Mouse (Mus musculus) bone marrow, adult 2 months (tissue): ENCODE measurements around the gene Tenm4.

ENCODE experiments used
- CTCF ChIP-seq: fragments of 200-500 bp; IDR thresholded peaks from 2 replicates; pipeline ENCODE4 v1.5.1; 2011; ENCODE audit warnings: low read length, control low read depth; ENCODE audit not compliant: control insufficient read depth, insufficient read depth
- POLR2A ChIP-seq: fragments of 200-500 bp; IDR thresholded peaks from 2 replicates; pipeline ENCODE4 v1.6.1; 2011; ENCODE audit warnings: low read depth, mild to moderate bottlenecking, control low read depth, low read length, borderline replicate concordance; ENCODE audit not compliant: control insufficient read depth

- TF ChIP-seq CTCF (no peak), POLR2A (no peak)
Observed at GRCm38 (mm10) chr7:96413822-96414221, 242.8 kb downstream of the Tenm4 start.
